Mouse (Mus musculus) intestine, embryonic 16.5 days (tissue): ENCODE measurements around the gene Exosc2. TPM values are rescaled to one million over a fixed set of nuclear protein-coding genes. Genes with fewer than 3 reads are reported as not detected.
A peak's percentile ranks its signal among the peaks of the same experiment; 100 is the strongest.

ENCODE experiments used
- ATAC-seq: fragments of 200-750 bp; cut with Nextera tagmentation; 2 replicates; pipeline ENCODE4 v1.8.0; 2017; ENCODE audit warnings: moderate TSS enrichment, moderate library complexity
- H3K27ac ChIP-seq: fragments of 300-500 bp; sonication (generic); 2 replicates; pipeline ENCODE4 v1.5.1; 2014; ENCODE audit warnings: mild to moderate bottlenecking, low read length
- H3K27me3 ChIP-seq: fragments of 300-500 bp; sonication (generic); replicated peaks from 2 replicates; pipeline ENCODE4 v1.6.1; 2014; ENCODE audit warnings: low read length, control low read depth, mixed read lengths; ENCODE audit not compliant: control insufficient read depth, insufficient read depth
- H3K36me3 ChIP-seq: fragments of 300-500 bp; sonication (generic); 2 replicates; pipeline ENCODE4 v1.6.1; 2014; ENCODE audit warnings: low read length, control low read depth; ENCODE audit not compliant: control insufficient read depth, insufficient read depth
- H3K4me1 ChIP-seq: fragments of 300-500 bp; sonication (generic); 2 replicates; pipeline ENCODE4 v1.6.1; 2014; ENCODE audit warnings: low read length, control low read depth, mixed read lengths; ENCODE audit not compliant: control insufficient read depth, insufficient read depth
- H3K4me2 ChIP-seq: fragments of 300-500 bp; sonication (generic); 2 replicates; pipeline ENCODE4 v1.6.1; 2014; ENCODE audit warnings: low read depth, low read length, control low read depth
- H3K4me3 ChIP-seq: fragments of 300-500 bp; sonication (generic); 2 replicates; pipeline ENCODE4 v1.5.1; 2014; ENCODE audit warnings: mild to moderate bottlenecking, low read length
- H3K9ac ChIP-seq: fragments of 300-500 bp; sonication (generic); 2 replicates; pipeline ENCODE4 v1.6.1; 2014; ENCODE audit warnings: low read depth, low read length
- H3K9me3 ChIP-seq: fragments of 300-500 bp; sonication (generic); 2 replicates; pipeline ENCODE4 v1.6.1; 2016; ENCODE audit warnings: low read length, control low read depth; ENCODE audit not compliant: control insufficient read depth
- WGBS: fragments of 180-500 bp; shearing (Covaris S2); extraction: QIAGEN DNeasy Blood & Tissue Kit; methylation state at CpG from one replicate; pipeline ENCODE4 v1.1.7; 2014; 5-methylcytosine and 5-hydroxymethylcytosine counted together
- polyA plus RNA-seq: library from polyadenylated mRNA; unstranded; fragments of >200 nt; fragmentation: Nextera tagmentation; extraction: Ambion mirVana; gene quantifications from 2 replicates; pipeline ENCODE4 v1.2.1, GENCODE M21; 2015

The Exosc2 gene
- polyA plus RNA-seq, 1 experiment from 2014 or later, result 64.3 TPM

DNA sequence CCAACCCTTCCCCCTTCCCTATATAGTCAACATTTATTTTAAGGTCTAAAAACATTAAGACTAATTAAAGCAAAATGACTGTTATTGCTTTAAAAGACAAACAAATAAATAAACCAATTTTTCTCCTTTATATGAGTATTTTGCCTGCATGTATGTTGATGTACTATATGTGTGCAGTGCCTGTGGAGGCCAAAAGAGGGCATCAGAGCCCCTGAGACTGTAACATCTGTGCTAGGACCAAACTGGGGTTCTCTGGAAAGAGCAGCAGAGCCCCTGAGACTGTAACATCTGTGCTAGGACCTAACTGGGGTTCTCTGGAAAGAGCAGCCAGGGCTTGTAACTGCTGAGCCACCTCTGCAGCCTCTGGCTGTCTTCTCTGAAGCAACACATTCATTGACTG lies 27.7 kb downstream of the Exosc2 start:
- Histone ChIP-seq H3K9me3 (no peaks in the 10 kb centered on the region), H3K36me3 (peaks cover 5% of the 10 kb centered on the region; the same call in 1 of the 2 replicates), H3K9ac (no peak overlapping the region), H3K4me2 (no peak overlapping the region), H3K27ac (no peak overlapping the region), H3K27me3 (no peaks in the 10 kb centered on the region), H3K4me1 (peaks cover 7% of the 10 kb centered on the region), H3K4me3 (no peak overlapping the region)
- ATAC-seq, result no peak

DNA sequence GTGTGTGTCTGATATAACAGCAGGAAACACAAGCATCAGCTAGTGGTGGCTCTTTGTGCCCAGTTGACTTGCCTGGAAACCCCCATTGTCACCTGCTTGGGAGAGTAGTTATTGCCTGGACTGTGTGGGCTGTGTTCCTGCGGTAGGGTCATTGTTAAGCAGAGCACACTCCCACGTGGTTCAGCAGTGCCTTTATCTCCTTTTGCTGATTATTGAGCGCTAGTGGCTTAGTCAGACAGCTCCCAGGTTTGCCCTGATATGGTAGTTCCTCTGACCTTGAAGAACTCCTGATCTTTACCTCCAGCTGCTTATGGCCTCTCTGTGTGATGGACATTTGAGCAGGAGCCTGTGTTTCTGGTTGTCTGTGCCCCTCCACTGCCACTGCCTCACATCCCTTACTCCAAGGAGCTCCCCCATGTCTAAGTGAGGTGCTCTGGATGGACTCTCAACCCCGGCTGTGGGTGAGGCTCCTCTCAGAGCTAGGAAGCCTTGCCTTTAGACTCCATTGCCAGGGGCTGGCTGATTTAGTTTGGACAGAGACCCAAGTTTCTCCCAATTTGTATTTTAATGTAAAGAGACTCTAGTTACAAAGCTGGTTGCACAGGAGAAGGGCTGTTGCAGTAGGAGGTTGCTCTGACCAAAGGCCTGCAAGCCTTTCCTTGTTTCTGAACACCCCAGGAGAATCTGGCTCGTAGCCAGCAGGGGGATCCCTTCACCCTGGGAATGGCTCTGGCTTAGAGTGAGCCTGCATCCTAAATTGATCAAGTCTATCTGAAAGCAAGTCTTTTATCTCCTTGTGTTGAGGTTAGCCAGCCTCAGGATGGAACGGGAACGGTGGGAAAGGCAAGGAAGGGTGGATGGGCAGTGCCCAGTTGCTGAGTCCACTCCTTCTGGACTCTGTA lies 30.3 kb downstream of the Exosc2 start:
- no peak overlapping the region for H3K4me3 ChIP-seq
- WGBS, result 45% methylated on average over 7 of the region's 7 CpGs
- ATAC-seq, result peak; percentile 93
- peak overlapping the region; percentile 86 for H3K27ac ChIP-seq
- H3K9me3 ChIP-seq, result no peaks in the 10 kb centered on the region
- H3K4me2 ChIP-seq, result 0 out of 2 replicates have a peak overlapping the region, but pooled peaks have one; percentile 1
- peaks cover 17% of the 10 kb centered on the region for H3K4me1 ChIP-seq
- peaks cover 3% of the 10 kb centered on the region; the same call in 1 of the 2 replicates for H3K36me3 ChIP-seq
- H3K27me3 ChIP-seq, result no peaks in the 10 kb centered on the region
- 0 out of 2 replicates have a peak overlapping the region, but pooled peaks have one; percentile 36 for H3K9ac ChIP-seq

DNA sequence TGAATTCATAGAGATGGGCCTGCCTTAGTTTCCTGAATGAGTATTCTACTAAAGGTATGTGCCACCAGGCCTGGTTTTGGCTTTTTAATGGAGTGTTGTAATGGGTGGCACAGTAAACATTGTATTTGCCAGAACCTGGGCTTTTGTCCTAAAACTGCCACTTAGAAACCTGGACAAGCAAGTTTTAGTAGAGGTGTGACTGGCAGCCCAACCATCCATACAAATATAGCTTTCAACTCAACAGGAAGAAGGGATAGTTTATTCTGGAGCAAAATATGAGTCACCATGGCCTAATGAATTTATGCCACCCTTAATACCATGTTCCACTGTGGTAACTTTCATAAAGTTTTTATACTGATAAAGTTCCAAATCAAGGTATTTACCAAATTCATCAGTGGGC lies 32.7 kb downstream of the Exosc2 start:
- no peaks in the 10 kb centered on the region for H3K27me3 ChIP-seq
- no peaks in the 10 kb centered on the region for H3K9me3 ChIP-seq
- H3K4me1 ChIP-seq, result peaks cover 17% of the 10 kb centered on the region
- no peak overlapping the region for H3K9ac ChIP-seq
- no peak overlapping the region for H3K27ac ChIP-seq
- no peaks in the 10 kb centered on the region for H3K36me3 ChIP-seq
- ATAC-seq, result no peak
- no peak overlapping the region for H3K4me3 ChIP-seq
- no peak overlapping the region for H3K4me2 ChIP-seq

GRCm38 (mm10) chr2:31705914-31706313 lies 35.4 kb downstream of the Exosc2 start:
- ATAC-seq, result no peak

GRCm38 (mm10) chr2:31706531-31706930 lies 36.0 kb downstream of the Exosc2 start:
- no peaks in the 10 kb centered on the region; the same call in 1 of the 2 replicates for H3K36me3 ChIP-seq

More at GRCm38 (mm10) chr2:31705914-31706313, 35.4 kb downstream of the Exosc2 start:
- peaks cover 14% of the 10 kb centered on the region for H3K4me1 ChIP-seq
- no peaks in the 10 kb centered on the region for H3K27me3 ChIP-seq
- H3K4me3 ChIP-seq, result no peak overlapping the region
- H3K4me2 ChIP-seq, result no peak overlapping the region
- H3K27ac ChIP-seq, result no peak overlapping the region
- no peak overlapping the region for H3K9ac ChIP-seq
- no peaks in the 10 kb centered on the region for H3K9me3 ChIP-seq
- no peaks in the 10 kb centered on the region for H3K36me3 ChIP-seq

GRCm38 (mm10) chr2:31712716-31713115 lies 42.2 kb downstream of the Exosc2 start:
- H3K9ac ChIP-seq, result no peak overlapping the region
- H3K4me3 ChIP-seq, result no peak overlapping the region
- 83% methylated on average over 2 of the region's 2 CpGs for whole genome bisulfite sequencing
- ATAC-seq, result no peak
- no peaks in the 10 kb centered on the region; the same call in 1 of the 2 replicates for H3K36me3 ChIP-seq
- H3K4me1 ChIP-seq, result no peaks in the 10 kb centered on the region
- H3K27ac ChIP-seq, result no peak overlapping the region
- no peaks in the 10 kb centered on the region for H3K9me3 ChIP-seq
- no peak overlapping the region for H3K4me2 ChIP-seq
- H3K27me3 ChIP-seq, result no peaks in the 10 kb centered on the region

More at GRCm38 (mm10) chr2:31706531-31706930, 36.0 kb downstream of the Exosc2 start:
- Histone ChIP-seq H3K27me3 (no peaks in the 10 kb centered on the region), H3K27ac (no peak overlapping the region; the same call in 1 of the 2 replicates), H3K9me3 (no peaks in the 10 kb centered on the region), H3K4me2 (no peak overlapping the region), H3K9ac (no peak overlapping the region), H3K4me3 (no peak overlapping the region), H3K4me1 (peaks cover 10% of the 10 kb centered on the region)
- peak; percentile 69 for ATAC-seq
- 28% methylated on average over 2 of the region's 2 CpGs for WGBS

DNA sequence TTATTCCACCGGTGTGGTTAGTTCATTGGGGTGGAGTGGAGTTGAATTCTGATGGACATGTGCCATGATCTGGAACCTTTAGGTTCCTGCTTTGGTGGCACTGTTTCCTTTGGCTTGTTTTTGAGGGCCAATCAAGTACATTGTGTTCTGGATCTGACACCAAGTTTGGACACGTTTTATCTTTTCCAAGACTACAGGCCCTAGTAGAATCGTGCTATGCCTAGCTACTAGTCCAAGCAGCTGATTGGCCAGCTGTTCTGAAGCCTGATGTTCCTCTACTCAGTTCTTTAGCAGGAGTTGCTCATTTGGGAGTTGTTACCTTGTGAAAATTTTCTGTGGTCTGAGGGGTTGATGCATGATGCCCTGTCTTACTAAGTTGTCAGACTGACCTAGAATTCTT lies 43.3 kb downstream of the Exosc2 start:
- H3K36me3 ChIP-seq, result no peaks in the 10 kb centered on the region; the same call in 1 of the 2 replicates
- WGBS, result 86% methylated on average over 3 of the region's 3 CpGs
- no peak for ATAC-seq

GRCm38 (mm10) chr2:31714780-31715179 lies 44.3 kb downstream of the Exosc2 start:
- Histone ChIP-seq H3K9me3 (no peaks in the 10 kb centered on the region), H3K27me3 (no peaks in the 10 kb centered on the region), H3K4me3 (no peak overlapping the region), H3K4me2 (no peak overlapping the region), H3K9ac (no peak overlapping the region), H3K4me1 (peaks cover 4% of the 10 kb centered on the region; the same call in 1 of the 2 replicates), H3K27ac (no peak overlapping the region), H3K36me3 (no peaks in the 10 kb centered on the region; the same call in 1 of the 2 replicates)
- 97% methylated on average over 4 of the region's 4 CpGs for WGBS
- ATAC-seq, result no peak

More for the DNA sequence above, 43.3 kb downstream of the Exosc2 start:
- Histone ChIP-seq H3K4me2 (no peak overlapping the region), H3K4me1 (peaks cover 1% of the 10 kb centered on the region; the same call in 1 of the 2 replicates), H3K4me3 (no peak overlapping the region), H3K27ac (no peak overlapping the region), H3K9ac (no peak overlapping the region), H3K27me3 (no peaks in the 10 kb centered on the region), H3K9me3 (no peaks in the 10 kb centered on the region)

DNA sequence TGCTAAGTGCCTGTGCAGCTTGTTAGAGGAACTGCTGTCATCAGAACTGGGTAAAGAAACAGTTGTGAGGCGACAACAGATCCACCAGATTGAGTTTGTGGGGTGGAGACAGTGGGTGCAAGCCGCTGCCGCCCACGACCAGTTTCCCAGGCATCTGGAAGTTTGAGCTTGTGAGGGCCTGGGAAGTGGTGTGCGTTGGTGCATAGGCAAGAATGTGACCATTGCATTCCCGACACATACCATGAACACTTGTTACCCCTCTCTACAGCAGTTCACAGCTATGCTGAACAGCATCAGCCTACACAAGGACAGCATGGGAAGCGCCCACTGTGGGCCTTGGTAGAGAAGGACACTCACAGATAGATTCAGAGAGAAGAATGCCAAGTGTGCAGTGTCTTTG lies 45.5 kb downstream of the Exosc2 start:
- WGBS, result 94% methylated on average over 7 of the region's 7 CpGs
- Histone ChIP-seq H3K36me3 (no peaks in the 10 kb centered on the region; the same call in 1 of the 2 replicates), H3K27me3 (no peaks in the 10 kb centered on the region), H3K9me3 (no peaks in the 10 kb centered on the region), H3K4me2 (no peak overlapping the region), H3K27ac (no peak overlapping the region), H3K4me1 (peaks cover 10% of the 10 kb centered on the region; the same call in 1 of the 2 replicates), H3K4me3 (no peak overlapping the region), H3K9ac (no peak overlapping the region)
- no peak for ATAC-seq
